Mouse (Mus musculus): ENCODE data around the gene Ephb2. TPM values are rescaled to one million over a fixed set of nuclear protein-coding genes. Genes with fewer than 3 reads are reported as not detected.

Ephb2 gene
- total and polyA plus RNA-seq, 3 experiments, result 0.08 TPM; not detected in 2

GRCm38 (mm10) chr4:136812543-136812942 is 23.2 kb downstream of the Ephb2 start:
- dilution Hi-C loops (cut with MboI; ENCODE audit: extremely low pct_ligation_motif_present, extremely low pct_unique_long_range_greater_than_20kb, low sequenced_read_pairs) (no loop called here), in situ Hi-C loops (cut with MboI; ENCODE audit: low pct_ligation_motif_present, low pct_unique_long_range_greater_than_20kb, low sequenced_read_pairs) (no loop called here)
- Histone ChIP-seq H3K27ac (ENCODE audit: insufficient read depth, low read depth) (no peak overlapping the region), H3K79me2 (replicated peaks; ENCODE audit: control insufficient read depth, extremely low read depth, insufficient read depth, poor library complexity, severe bottlenecking) (no peaks in the 10 kb centered on the region), H3K9ac (ENCODE audit: insufficient read depth, low read depth) (no peak overlapping the region), H3K36me3 (replicated peaks in 1 of 2; ENCODE audit: control insufficient read depth in 1 of 2, insufficient read depth in 1 of 2, low read length in 1 of 2) (no peaks in the 10 kb centered on the region), H3K4me3 (replicated peaks in 1 of 3; ENCODE audit: low read depth in 2 of 3, low read length in 2 of 3, poor library complexity in 1 of 3) (no peak overlapping the region), H3K9me3 (replicated peaks; ENCODE audit: low read length) (no peaks in the 10 kb centered on the region), H3K27me3 (replicated peaks) (peaks cover 20% of the 10 kb centered on the region), H3K4me1 (ENCODE audit: control insufficient read depth in 1 of 2, insufficient read depth in 2 of 2) (peaks cover 0 to 24% of the 10 kb centered on the region in 2 experiments; a peak in 2 of 4 replicates), H3K4me2 (ENCODE audit: insufficient read depth, low read depth, poor library complexity, severe bottlenecking) (no peak overlapping the region)
- TF ChIP-seq SIN3A (IDR thresholded peaks at IDR 0.05; ENCODE audit: low read length) (no peak), RAD21 (IDR thresholded peaks at IDR 0.05; ENCODE audit: low read depth, low read length) (no peak), USF2 (conservative IDR thresholded peaks at IDR 0.05; ENCODE audit: low read depth, low read length) (no peak), TCF12 (IDR thresholded peaks at IDR 0.05; ENCODE audit: low read depth, low read length) (no peak), ZNF384 (IDR thresholded peaks at IDR 0.05; ENCODE audit: low read depth, low read length) (no peak), KAT2A (IDR thresholded peaks at IDR 0.05; ENCODE audit: insufficient replicate concordance, low read length) (no peak), PAX5 (IDR thresholded peaks at IDR 0.05; ENCODE audit: low read length) (no peak), HCFC1 (IDR thresholded peaks at IDR 0.05; ENCODE audit: low read depth, low read length) (no peak), MAX (IDR thresholded peaks at IDR 0.05; ENCODE audit: low read length) (no peak), USF1 (IDR thresholded peaks at IDR 0.05; ENCODE audit: low read depth, low read length) (no peak), NELFE (IDR thresholded peaks at IDR 0.05; ENCODE audit: low read depth, low read length) (no peak), SMC3 (IDR thresholded peaks at IDR 0.05; ENCODE audit: low read depth, low read length) (no peak), ZMIZ1 (IDR thresholded peaks at IDR 0.05; ENCODE audit: low read depth, low read length) (no peak)
- DNase-seq (ENCODE audit: extremely low read depth), result no peak

- in situ Hi-C loops (cut with MboI; ENCODE audit: low pct_ligation_motif_present, low pct_unique_long_range_greater_than_20kb, low sequenced_read_pairs), result no loop called here
- Histone ChIP-seq H3K9ac (ENCODE audit: insufficient read depth, low read depth) (no peak overlapping the region), H3K4me1 (ENCODE audit: control insufficient read depth in 1 of 2, insufficient read depth in 2 of 2) (peaks cover 0 to 22% of the 10 kb centered on the region in 2 experiments; a peak in 2 of 4 replicates), H3K4me3 (replicated peaks in 1 of 3; ENCODE audit: low read depth in 2 of 3, low read length in 2 of 3, poor library complexity in 1 of 3) (no peak overlapping the region), H3K36me3 (replicated peaks in 1 of 2; ENCODE audit: control insufficient read depth in 1 of 2, insufficient read depth in 1 of 2, low read length in 1 of 2) (no peaks in the 10 kb centered on the region), H3K27ac (ENCODE audit: insufficient read depth, low read depth) (no peak overlapping the region), H3K27me3 (replicated peaks) (peaks cover 11% of the 10 kb centered on the region), H3K79me2 (replicated peaks; ENCODE audit: control insufficient read depth, extremely low read depth, insufficient read depth, poor library complexity, severe bottlenecking) (no peaks in the 10 kb centered on the region), H3K4me2 (ENCODE audit: insufficient read depth, low read depth, poor library complexity, severe bottlenecking) (no peak overlapping the region), H3K9me3 (replicated peaks; ENCODE audit: low read length) (no peaks in the 10 kb centered on the region)
- dilution Hi-C loops (cut with MboI; ENCODE audit: extremely low pct_ligation_motif_present, extremely low pct_unique_long_range_greater_than_20kb, low sequenced_read_pairs), result no loop called here
- DNase-seq (ENCODE audit: extremely low read depth), result no peak
- TF ChIP-seq TCF12 (IDR thresholded peaks at IDR 0.05; ENCODE audit: low read depth, low read length) (no peak), BHLHE40 (IDR thresholded peaks at IDR 0.05; ENCODE audit: low read depth, low read length) (no peak), MAX (IDR thresholded peaks at IDR 0.05; ENCODE audit: low read length) (no peak), MEF2A (IDR thresholded peaks at IDR 0.05; ENCODE audit: borderline replicate concordance, low read depth, low read length) (no peak), NRF1 (IDR thresholded peaks at IDR 0.05; ENCODE audit: low read depth, low read length) (no peak), ZKSCAN1 (IDR thresholded peaks at IDR 0.05; ENCODE audit: borderline replicate concordance, low read depth, low read length) (no peak), MXI1 (IDR thresholded peaks at IDR 0.05; ENCODE audit: low read depth, low read length) (no peak), SMC3 (IDR thresholded peaks at IDR 0.05; ENCODE audit: low read depth, low read length) (no peak), NELFE (IDR thresholded peaks at IDR 0.05; ENCODE audit: low read depth, low read length) (no peak), IRF4 (IDR thresholded peaks at IDR 0.05; ENCODE audit: low read depth, low read length) (no peak), USF2 (conservative IDR thresholded peaks at IDR 0.05; ENCODE audit: low read depth, low read length) (no peak)
Measured at GRCm38 (mm10) chr4:136811596-136811995, 24.2 kb downstream of the Ephb2 start.
